Mouse (Mus musculus) C2C12 (cell line): ENCODE data around the gene Rnf169. TPM values are rescaled to one million over a fixed set of nuclear protein-coding genes. Genes with fewer than 3 reads are reported as not detected.

ENCODE experiments used
- H3K27me3 ChIP-seq: one replicate; pipeline ENCODE4 v1.6.1; 2011; ENCODE audit not compliant: control insufficient read depth, insufficient read depth, insufficient read length
- H3K36me3 ChIP-seq: one replicate; pipeline ENCODE4 v1.6.1; 2011; ENCODE audit not compliant: control insufficient read depth, insufficient read depth
- H3K4me3 ChIP-seq: one replicate; pipeline ENCODE4 v1.5.1; 2011; ENCODE audit warnings: mild to moderate bottlenecking, control low read depth; ENCODE audit not compliant: poor library complexity, insufficient read depth, severe bottlenecking
- H3K79me2 ChIP-seq: one replicate; pipeline ENCODE4 v1.6.1; 2011; ENCODE audit not compliant: control insufficient read depth, insufficient read depth
- H3K79me3 ChIP-seq: one replicate; pipeline ENCODE4 v1.6.1; 2011; ENCODE audit warnings: low read depth, control low read depth
- H3ac ChIP-seq: one replicate; pipeline ENCODE3; 2011; ENCODE audit warnings: low read depth; ENCODE audit not compliant: control insufficient read depth, insufficient read length
- CEBPB ChIP-seq: IDR thresholded peaks from one replicate; pipeline ENCODE4 v1.6.1; 2011; ENCODE audit warnings: low read depth, mild to moderate bottlenecking, control low read depth, moderate library complexity
- CTCF ChIP-seq: IDR thresholded peaks from one replicate; pipeline ENCODE4 v1.5.1; 2011; ENCODE audit not compliant: control insufficient read depth, insufficient read depth, insufficient read length
- FOSL1 ChIP-seq: IDR thresholded peaks from one replicate; pipeline ENCODE4 v1.8.0; 2011; ENCODE audit warnings: mild to moderate bottlenecking, low read length; ENCODE audit not compliant: poor library complexity, insufficient read depth, severe bottlenecking
- MAX ChIP-seq: IDR thresholded peaks from one replicate; pipeline ENCODE4 v1.6.1; 2011; ENCODE audit warnings: mild to moderate bottlenecking, control low read depth
- MYOD1 ChIP-seq: IDR thresholded peaks from one replicate; pipeline ENCODE4 v1.6.1; 2011; ENCODE audit warnings: low read depth; ENCODE audit not compliant: control insufficient read depth, insufficient read length
- MYOG ChIP-seq: IDR thresholded peaks from one replicate; pipeline ENCODE4 v1.6.1; 2011; ENCODE audit not compliant: control insufficient read depth, insufficient read length; ENCODE audit errors: extremely low read depth
- USF1 ChIP-seq: IDR thresholded peaks from one replicate; pipeline ENCODE4 v1.6.1; 2011; ENCODE audit warnings: low read depth, mild to moderate bottlenecking, control low read depth, moderate library complexity
- long read RNA-seq, 2 experiments: library from polyadenylated mRNA; unstranded; transcript quantifications; one replicate each; pipeline ENCODE4 v2.0.0; 2019 to 2020
- polyA plus RNA-seq: library from polyadenylated mRNA; unstranded; fragments of >200 nt; fragmentation: generic; extraction: Trizol; gene quantifications from one replicate; pipeline ENCODE4 v1.2.1, GENCODE M21; 2012; ENCODE audit warnings: missing spikeins

Rnf169 gene
- polyA plus RNA-seq, result 3.2 TPM
- long read RNA-seq, experiment 1, result 0 reads
- long read RNA-seq, experiment 2, result 0 reads

GRCm38 (mm10) chr7:99980132-99980591, at the start of gene Rnf169:
Gene Rnf169, minus strand, starts transcription at chr7:99980448.
- Histone ChIP-seq H3K79me2 (peaks cover 48% of the 10 kb centered on the region), H3K36me3 (no peaks in the 10 kb centered on the region), H3K4me3 (peak within 1 kb of the TSS; percentile 65), H3ac (peak within 1 kb of the TSS; percentile 91), H3K27me3 (no peaks in the 10 kb centered on the region), H3K79me3 (peaks cover 37% of the 10 kb centered on the region)
- TF ChIP-seq FOSL1 (no peak), MAX (no peak), MYOG (no peak), MYOD1 (no peak), USF1 (no peak), CTCF (no peak), CEBPB (no peak)

GRCm38 (mm10) chr7:100029307-100029706, 49.1 kb upstream of the Rnf169 start:
- H3K79me3 ChIP-seq, result no peaks in the 10 kb centered on the region
- H3K27me3 ChIP-seq, result peaks cover 44% of the 10 kb centered on the region
- H3K36me3 ChIP-seq, result no peaks in the 10 kb centered on the region
- no peak for TF ChIP-seq USF1
- no peak for TF ChIP-seq CEBPB
- no peak overlapping the region for H3K4me3 ChIP-seq
- H3K79me2 ChIP-seq, result no peaks in the 10 kb centered on the region
- H3ac ChIP-seq, result no peak overlapping the region

- no peak overlapping the region for H3ac ChIP-seq
Observed at GRCm38 (mm10) chr7:100027353-100027752, 47.1 kb upstream of the Rnf169 start.

GRCm38 (mm10) chr7:100017056-100017455, 36.8 kb upstream of the Rnf169 start:
- no peak for TF ChIP-seq CEBPB
- TF ChIP-seq USF1, result no peak
- no peak for TF ChIP-seq MAX
- no peak for TF ChIP-seq CTCF
- H3K79me2 ChIP-seq, result no peaks in the 10 kb centered on the region
- H3K36me3 ChIP-seq, result no peaks in the 10 kb centered on the region
- no peak overlapping the region for H3ac ChIP-seq
- H3K79me3 ChIP-seq, result no peaks in the 10 kb centered on the region
- no peak overlapping the region for H3K4me3 ChIP-seq
- peaks cover 60% of the 10 kb centered on the region for H3K27me3 ChIP-seq

More at GRCm38 (mm10) chr7:100027353-100027752, 47.1 kb upstream of the Rnf169 start:
- no peaks in the 10 kb centered on the region for H3K79me3 ChIP-seq
- H3K27me3 ChIP-seq, result peaks cover 35% of the 10 kb centered on the region
- no peaks in the 10 kb centered on the region for H3K36me3 ChIP-seq
- no peak overlapping the region for H3K4me3 ChIP-seq
- no peaks in the 10 kb centered on the region for H3K79me2 ChIP-seq
- TF ChIP-seq USF1 (no peak), CTCF (no peak), FOSL1 (no peak), CEBPB (no peak), MAX (no peak), MYOG (no peak), MYOD1 (no peak)

- Histone ChIP-seq H3ac (no peak overlapping the region), H3K79me2 (no peaks in the 10 kb centered on the region), H3K4me3 (no peak overlapping the region), H3K79me3 (no peaks in the 10 kb centered on the region), H3K36me3 (no peaks in the 10 kb centered on the region), H3K27me3 (peaks cover 60% of the 10 kb centered on the region)
- TF ChIP-seq USF1 (no peak), CTCF (no peak), MYOD1 (no peak), CEBPB (no peak), MYOG (no peak), MAX (no peak), FOSL1 (no peak)
Observed at GRCm38 (mm10) chr7:100014123-100014600, 33.9 kb upstream of the Rnf169 start.

GRCm38 (mm10) chr7:100012515-100012914, 32.3 kb upstream of the Rnf169 start:
- H3K79me2 ChIP-seq, result no peaks in the 10 kb centered on the region
- no peak overlapping the region for H3ac ChIP-seq
- H3K27me3 ChIP-seq, result peaks cover 63% of the 10 kb centered on the region
- H3K4me3 ChIP-seq, result no peak overlapping the region
- H3K36me3 ChIP-seq, result no peaks in the 10 kb centered on the region
- no peak for TF ChIP-seq USF1
- TF ChIP-seq MYOD1, result no peak
- TF ChIP-seq MAX, result no peak
- no peak for TF ChIP-seq CEBPB
- no peak for TF ChIP-seq MYOG
- no peak for TF ChIP-seq CTCF
- no peak for TF ChIP-seq FOSL1
- no peaks in the 10 kb centered on the region for H3K79me3 ChIP-seq
